Mouse (Mus musculus) MEL (cell line): ENCODE results near the gene Lrig2. TPM values are rescaled to one million over a fixed set of nuclear protein-coding genes. Genes with fewer than 3 reads are reported as not detected.

Experiments
- DNase-seq: peaks from one replicate; pipeline ENCODE4 v3.0.0; 2011; ENCODE audit warnings: low read depth, low spot score
- H3K27ac ChIP-seq: 2 replicates; pipeline ENCODE4 v1.5.1; 2012; ENCODE audit warnings: low read depth, mild to moderate bottlenecking, control low read depth, low read length, moderate library complexity; ENCODE audit not compliant: control insufficient read depth
- H3K27me3 ChIP-seq, 2 experiments: fragments of 150-350 bp in 1 of 2; sonication (generic) in 1 of 2; 2 replicates each; pipeline ENCODE4 v1.6.1; 2012; ENCODE audit warnings: low read length in 2 of 2, mild to moderate bottlenecking in 2 of 2, improper control_type of control experiment in 1 of 2, moderate library complexity in 1 of 2; ENCODE audit not compliant: insufficient read depth in 2 of 2, control insufficient read depth in 1 of 2
- H3K36me3 ChIP-seq, 2 experiments: 2 replicates each; pipeline ENCODE4 v1.6.1; 2012 to 2014; ENCODE audit warnings: low read length in 2 of 2, improper control_type of control experiment in 1 of 2, inconsistent platforms in 1 of 2, mild to moderate bottlenecking in 1 of 2; ENCODE audit not compliant: insufficient read depth in 2 of 2, control insufficient read depth in 1 of 2
- H3K4me1 ChIP-seq, 2 experiments: fragments of 150-350 bp in 1 of 2; sonication (generic) in 1 of 2; 2 replicates each; pipeline ENCODE4 v1.6.1; 2012; ENCODE audit warnings: low read length in 2 of 2, improper control_type of control experiment in 1 of 2, mild to moderate bottlenecking in 1 of 2; ENCODE audit not compliant: insufficient read depth in 2 of 2, control insufficient read depth in 1 of 2
- H3K4me3 ChIP-seq, 2 experiments: fragments of 150-350 bp in 1 of 2; sonication (generic) in 1 of 2; 2 replicates each; pipeline ENCODE4 v1.5.1; 2012; ENCODE audit warnings: low read depth in 2 of 2, low read length in 2 of 2, mild to moderate bottlenecking in 2 of 2, moderate library complexity in 2 of 2, control low read depth in 1 of 2, improper control_type of control experiment in 1 of 2; ENCODE audit not compliant: control insufficient read depth in 1 of 2, insufficient read depth in 1 of 2
- H3K79me2 ChIP-seq: 2 replicates; pipeline ENCODE4 v1.6.1; 2012; ENCODE audit warnings: mild to moderate bottlenecking, low read length, moderate library complexity; ENCODE audit not compliant: control insufficient read depth, poor library complexity, insufficient read depth
- H3K9ac ChIP-seq: 2 replicates; pipeline ENCODE4 v1.6.1; 2012; ENCODE audit warnings: low read depth, mild to moderate bottlenecking, control low read depth, low read length, moderate library complexity; ENCODE audit not compliant: control insufficient read depth, poor library complexity, severe bottlenecking
- H3K9me3 ChIP-seq: fragments of 150-350 bp; sonication (generic); replicated peaks from 2 replicates; pipeline ENCODE4 v1.6.1; 2012; ENCODE audit warnings: mild to moderate bottlenecking, low read length, improper control_type of control experiment, moderate library complexity; ENCODE audit not compliant: insufficient read depth
- BHLHE40 ChIP-seq: IDR thresholded peaks from 2 replicates; pipeline ENCODE4 v1.6.1; 2012; ENCODE audit warnings: low read depth, mild to moderate bottlenecking, inconsistent platforms, low read length, improper control_type of control experiment, borderline replicate concordance
- CHD1 ChIP-seq: IDR thresholded peaks from 2 replicates; pipeline ENCODE4 v1.6.1; 2012; ENCODE audit warnings: low read depth, mild to moderate bottlenecking, inconsistent platforms, low read length, improper control_type of control experiment
- CHD2 ChIP-seq: IDR thresholded peaks from 2 replicates; pipeline ENCODE4 v1.6.1; 2011; ENCODE audit warnings: low read length, improper control_type of control experiment
- ELF1 ChIP-seq: IDR thresholded peaks from 2 replicates; pipeline ENCODE4 v1.6.1; 2014; ENCODE audit warnings: low read depth, mild to moderate bottlenecking, inconsistent platforms, low read length, improper control_type of control experiment, moderate library complexity
- EP300 ChIP-seq, 2 experiments: IDR thresholded peaks; 2 replicates each; pipeline ENCODE4 v1.6.1; 2011; ENCODE audit warnings: improper control_type of control experiment in 2 of 2, low read length in 2 of 2, low read depth in 1 of 2, mild to moderate bottlenecking in 1 of 2
- ETS1 ChIP-seq: IDR thresholded peaks from 2 replicates; pipeline ENCODE4 v1.6.1; 2012; ENCODE audit warnings: low read depth, mild to moderate bottlenecking, inconsistent platforms, low read length, improper control_type of control experiment, moderate library complexity
- GATA1 ChIP-seq: IDR thresholded peaks from 2 replicates; pipeline ENCODE4 v1.6.1; 2011; ENCODE audit warnings: low read depth, low read length, improper control_type of control experiment
- HCFC1 ChIP-seq: IDR thresholded peaks from 2 replicates; pipeline ENCODE4 v1.6.1; 2012; ENCODE audit warnings: low read depth, mild to moderate bottlenecking, inconsistent platforms, low read length, improper control_type of control experiment, moderate library complexity
- JUND ChIP-seq: IDR thresholded peaks from 2 replicates; pipeline ENCODE4 v1.6.1; 2011; ENCODE audit warnings: low read depth, mild to moderate bottlenecking, improper control_type of control experiment, low read length
- MAFK ChIP-seq: IDR thresholded peaks from 2 replicates; pipeline ENCODE4 v1.6.1; 2011; ENCODE audit warnings: low read depth, mild to moderate bottlenecking, low read length, improper control_type of control experiment, borderline replicate concordance
- MAX ChIP-seq: IDR thresholded peaks from 2 replicates; pipeline ENCODE4 v1.6.1; 2011; ENCODE audit warnings: low read length, improper control_type of control experiment
- MAZ ChIP-seq: IDR thresholded peaks from 2 replicates; pipeline ENCODE4 v1.6.1; 2012; ENCODE audit warnings: low read depth, mild to moderate bottlenecking, inconsistent platforms, low read length, improper control_type of control experiment
- MEF2A ChIP-seq: IDR thresholded peaks from 2 replicates; pipeline ENCODE4 v1.6.1; 2014; ENCODE audit warnings: low read depth, mild to moderate bottlenecking, inconsistent platforms, low read length, improper control_type of control experiment; ENCODE audit not compliant: poor library complexity, insufficient replicate concordance, severe bottlenecking; ENCODE audit errors: extremely low read depth
- MYC ChIP-seq: IDR thresholded peaks from 2 replicates; pipeline ENCODE4 v1.6.1; 2011; ENCODE audit warnings: low read depth, mild to moderate bottlenecking, low read length, improper control_type of control experiment, moderate library complexity
- NRF1 ChIP-seq: IDR thresholded peaks from 2 replicates; pipeline ENCODE4 v1.6.1; 2014; ENCODE audit warnings: low read depth, mild to moderate bottlenecking, inconsistent platforms, low read length, improper control_type of control experiment, moderate library complexity; ENCODE audit not compliant: poor library complexity, insufficient read depth, severe bottlenecking
- POLR2AphosphoS2 ChIP-seq: IDR thresholded peaks from 2 replicates; pipeline ENCODE4 v1.6.1; 2011; ENCODE audit warnings: low read length, improper control_type of control experiment
- POLR2AphosphoS5 ChIP-seq: IDR thresholded peaks from 2 replicates; pipeline ENCODE4 v1.6.1; 2012; ENCODE audit warnings: low read depth, borderline replicate concordance, mild to moderate bottlenecking, inconsistent platforms, low read length, moderate library complexity, mixed read lengths
- SIN3A ChIP-seq: IDR thresholded peaks from 2 replicates; pipeline ENCODE4 v1.6.1; 2012; ENCODE audit warnings: low read length, improper control_type of control experiment, inconsistent platforms
- SMC3 ChIP-seq: IDR thresholded peaks from 2 replicates; pipeline ENCODE4 v1.6.1; 2011; ENCODE audit warnings: low read depth, low read length, improper control_type of control experiment
- TAL1 ChIP-seq: IDR thresholded peaks from 2 replicates; pipeline ENCODE4 v1.6.1; 2012; ENCODE audit warnings: mild to moderate bottlenecking, inconsistent platforms, low read length, moderate library complexity, mixed read lengths
- TCF12 ChIP-seq: IDR thresholded peaks from 2 replicates; pipeline ENCODE4 v1.6.1; 2014; ENCODE audit warnings: low read depth, mild to moderate bottlenecking, inconsistent platforms, low read length, improper control_type of control experiment, moderate library complexity
- USF1 ChIP-seq: IDR thresholded peaks from 2 replicates; pipeline ENCODE4 v1.6.1; 2014; ENCODE audit warnings: low read depth, mild to moderate bottlenecking, inconsistent platforms, low read length, improper control_type of control experiment, moderate library complexity
- ZKSCAN1 ChIP-seq: IDR thresholded peaks from 2 replicates; pipeline ENCODE4 v1.6.1; 2012; ENCODE audit warnings: low read depth, mild to moderate bottlenecking, inconsistent platforms, low read length, improper control_type of control experiment, moderate library complexity
- ZMIZ1 ChIP-seq: IDR thresholded peaks from 2 replicates; pipeline ENCODE4 v1.6.1; 2012; ENCODE audit warnings: low read depth, mild to moderate bottlenecking, inconsistent platforms, low read length, improper control_type of control experiment, moderate library complexity
- polyA plus RNA-seq, 2 experiments: library from polyadenylated mRNA; stranded (reverse) in 1 of 2; unstranded in 1 of 2; fragments of >175 nt in 1 of 2; fragments of >200 nt in 1 of 2; gene quantifications; 2 replicates each; pipeline versions ENCODE4 v1.2.1 to v1.2.4; 2012; ENCODE audit warnings: low replicate concordance in 2 of 2, low read depth in 1 of 2; ENCODE audit not compliant: insufficient read length in 2 of 2, insufficient read depth in 1 of 2, missing spikeins in 1 of 2
- total RNA-seq: library from RNA; depleted of rRNA; stranded (reverse); fragments of 300-350 nt; gene quantifications from 2 replicates; pipeline ENCODE4 v1.2.3, GENCODE M21; 2012

Lrig2 gene
- total and polyA plus RNA-seq, 3 experiments, result 4.2 to 4.3 TPM; not detected in 1

DNA sequence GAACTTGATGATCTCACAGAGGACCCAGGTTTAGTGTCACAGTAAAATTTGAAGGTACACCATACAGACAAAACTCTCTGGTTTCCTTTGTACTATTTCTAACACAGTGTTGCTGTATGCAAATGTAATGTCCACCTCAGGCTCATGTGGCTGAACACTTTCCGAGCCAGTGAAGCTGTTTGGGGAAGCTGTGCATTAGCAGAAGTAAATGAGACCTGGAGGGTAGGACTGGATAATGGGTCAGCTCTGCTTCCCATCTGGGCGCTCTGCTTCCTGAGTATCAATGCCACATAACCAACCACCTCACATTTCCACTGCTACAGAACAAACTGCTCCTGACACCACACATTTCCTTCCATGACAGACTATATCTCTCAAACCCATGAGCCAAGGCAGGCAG lies 10.1 kb downstream of the Lrig2 start:
- no peaks in the 10 kb centered on the region for H3K9me3 ChIP-seq
- H3K36me3 ChIP-seq, result no peaks in the 10 kb centered on the region; a peak in 2 of 4 replicates
- H3K4me1 ChIP-seq, result no peaks in the 10 kb centered on the region
- TF ChIP-seq MYC, result no peak
- TF ChIP-seq ZKSCAN1, result no peak
- no peak for TF ChIP-seq SMC3
- no peak for TF ChIP-seq HCFC1
- TF ChIP-seq MEF2A, result no peak
- no peak for TF ChIP-seq ZMIZ1
- no peak for TF ChIP-seq CHD1
- TF ChIP-seq MAFK, result no peak
- TF ChIP-seq ELF1, result no peak
- no peak for TF ChIP-seq CHD2
- TF ChIP-seq POLR2AphosphoS5, result no peak
- TF ChIP-seq, all 39 proteins: peak for 0
- Histone ChIP-seq H3K79me2 (no peaks in the 10 kb centered on the region; the same call in 1 of the 2 replicates), H3K4me3 (no peak overlapping the region), H3K27ac (no peak overlapping the region), H3K27me3 (no peaks in the 10 kb centered on the region), H3K9ac (no peak overlapping the region)
- no peak for DNase-seq

GRCm38 (mm10) chr3:104500881-104501280 lies 10.8 kb downstream of the Lrig2 start:
- TF ChIP-seq POLR2AphosphoS2 (no peak), MAX (no peak), TCF12 (no peak), GATA1 (no peak), USF1 (no peak), MAFK (no peak), ETS1 (no peak), TAL1 (no peak), ZKSCAN1 (no peak), EP300 (IDR thresholded peaks at IDR 0.05; ENCODE audit: low read depth in 1 of 2, low read length in 2 of 2) (no peak), MAZ (no peak), JUND (no peak), BHLHE40 (no peak), NRF1 (no peak), CHD1 (no peak), SIN3A (no peak), POLR2AphosphoS5 (no peak)
- no peak for DNase-seq
- Histone ChIP-seq H3K27ac (no peak overlapping the region), H3K9me3 (no peaks in the 10 kb centered on the region), H3K79me2 (no peaks in the 10 kb centered on the region; the same call in 1 of the 2 replicates), H3K9ac (no peak overlapping the region), H3K36me3 (no peaks in the 10 kb centered on the region; a peak in 2 of 4 replicates), H3K4me3 (no peak overlapping the region), H3K27me3 (no peaks in the 10 kb centered on the region), H3K4me1 (no peaks in the 10 kb centered on the region)
